Mouse (Mus musculus) bone marrow macrophage, adult 2 months (primary cell): ENCODE measurements around the gene Smim24. TPM values are rescaled to one million over a fixed set of nuclear protein-coding genes. Genes with fewer than 3 reads are reported as not detected.

Experiments used
- H3K27ac ChIP-seq: 2 replicates; pipeline ENCODE4 v1.5.1; 2012; ENCODE audit warnings: low read depth, low read length; ENCODE audit not compliant: insufficient read depth
- H3K4me1 ChIP-seq: 2 replicates; pipeline ENCODE4 v1.6.1; 2012; ENCODE audit warnings: low read length; ENCODE audit not compliant: control insufficient read depth, insufficient read depth
- H3K4me3 ChIP-seq: 2 replicates; pipeline ENCODE4 v1.5.1; 2012; ENCODE audit warnings: mild to moderate bottlenecking, low read length, moderate library complexity; ENCODE audit not compliant: insufficient read depth
- CTCF ChIP-seq: IDR thresholded peaks from 2 replicates; pipeline ENCODE4 v1.5.1; 2012; ENCODE audit warnings: low read depth, mild to moderate bottlenecking, low read length, moderate library complexity
- POLR2A ChIP-seq: IDR thresholded peaks from 2 replicates; pipeline ENCODE4 v1.6.1; 2012; ENCODE audit warnings: mild to moderate bottlenecking, low read depth, low read length, borderline replicate concordance
- polyA plus RNA-seq: library from polyadenylated mRNA; stranded (reverse); fragments of >200 nt; gene quantifications from 2 replicates; pipeline ENCODE4 v1.2.4, GENCODE M21; 2012; ENCODE audit not compliant: missing spikeins, insufficient read depth, insufficient read length

Smim24 gene
- polyA plus RNA-seq, 1 experiment, result 45.5 TPM

- TF ChIP-seq POLR2A (no peak), CTCF (no peak)
- peak overlapping the region; percentile 37 for H3K27ac ChIP-seq
- H3K4me3 ChIP-seq, result no peak overlapping the region
- H3K4me1 ChIP-seq, result peaks cover 30% of the 10 kb centered on the region
Measured at GRCm38 (mm10) chr10:81365073-81365472, 27.8 kb upstream of the Smim24 start.

GRCm38 (mm10) chr10:81365672-81366476 is 27.0 kb upstream of the Smim24 start, which contains the start of gene 4930404N11Rik:
Gene 4930404N11Rik (minus strand): TSS chr10:81365816.
- H3K4me1 ChIP-seq, result peaks cover 28% of the 10 kb centered on the region
- peak within 1 kb of the TSS; percentile 37 for H3K27ac ChIP-seq
- H3K4me3 ChIP-seq, result no peak within 1 kb of the TSS
- TF ChIP-seq CTCF (no peak), POLR2A (no peak)

- H3K4me1 ChIP-seq, result peaks cover 21% of the 10 kb centered on the region
- no peak overlapping the region for H3K4me3 ChIP-seq
- H3K27ac ChIP-seq, result peak overlapping the region; percentile 37
- TF ChIP-seq CTCF, result no peak
- no peak for TF ChIP-seq POLR2A
Measured at GRCm38 (mm10) chr10:81366477-81367206, 26.2 kb upstream of the Smim24 start.

GRCm38 (mm10) chr10:81367207-81367495 is 25.7 kb upstream of the Smim24 start:
- Histone ChIP-seq H3K4me3 (no peak overlapping the region), H3K4me1 (peaks cover 18% of the 10 kb centered on the region), H3K27ac (0 out of 2 replicates have a peak overlapping the region, but pooled peaks have one; percentile 37)
- TF ChIP-seq CTCF, result no peak
- TF ChIP-seq POLR2A, result no peak

GRCm38 (mm10) chr10:81375322-81375721 is 17.5 kb upstream of the Smim24 start:
- no peak overlapping the region for H3K4me3 ChIP-seq
- no peak for TF ChIP-seq POLR2A
- no peak for TF ChIP-seq CTCF
- peaks cover 15% of the 10 kb centered on the region for H3K4me1 ChIP-seq
- H3K27ac ChIP-seq, result no peak overlapping the region

GRCm38 (mm10) chr10:81376561-81377361 is 16.1 kb upstream of the Smim24 start:
- peaks cover 17% of the 10 kb centered on the region for H3K4me1 ChIP-seq
- H3K27ac ChIP-seq, result no peak overlapping the region
- no peak for TF ChIP-seq CTCF
- TF ChIP-seq POLR2A, result no peak
- peak overlapping the region; percentile 83 for H3K4me3 ChIP-seq

- TF ChIP-seq CTCF (no peak), POLR2A (no peak)
- Histone ChIP-seq H3K4me1 (peaks cover 21% of the 10 kb centered on the region), H3K27ac (no peak overlapping the region; the same call in 1 of the 2 replicates), H3K4me3 (peak overlapping the region; percentile 83)
Measured at GRCm38 (mm10) chr10:81377362-81377664, 15.5 kb upstream of the Smim24 start.

GRCm38 (mm10) chr10:81377793-81378552 is 14.9 kb upstream of the Smim24 start, which contains the start of gene Fzr1:
Gene Fzr1 (minus strand): TSS chr10:81378516.
- TF ChIP-seq POLR2A (no peak), CTCF (no peak)
- H3K27ac ChIP-seq, result peak within 1 kb of the TSS; percentile 54
- peaks cover 24% of the 10 kb centered on the region for H3K4me1 ChIP-seq
- peak within 1 kb of the TSS; percentile 83 for H3K4me3 ChIP-seq
